Mouse (Mus musculus) liver, embryonic 14 days (tissue): ENCODE data around the gene Tbpl1. TPM values are rescaled to one million over a fixed set of nuclear protein-coding genes. Genes with fewer than 3 reads are reported as not detected.

Experiments used
- polyA plus RNA-seq: library from polyadenylated mRNA; depleted of rRNA; stranded (reverse); fragments of >200 nt; gene quantifications from 2 replicates; pipeline ENCODE4 v1.2.3, GENCODE M21; 2012; rRNA removed

The Tbpl1 gene
- 7.1 and 7.3 TPM in 2 replicates for polyA plus RNA-seq

DNA sequence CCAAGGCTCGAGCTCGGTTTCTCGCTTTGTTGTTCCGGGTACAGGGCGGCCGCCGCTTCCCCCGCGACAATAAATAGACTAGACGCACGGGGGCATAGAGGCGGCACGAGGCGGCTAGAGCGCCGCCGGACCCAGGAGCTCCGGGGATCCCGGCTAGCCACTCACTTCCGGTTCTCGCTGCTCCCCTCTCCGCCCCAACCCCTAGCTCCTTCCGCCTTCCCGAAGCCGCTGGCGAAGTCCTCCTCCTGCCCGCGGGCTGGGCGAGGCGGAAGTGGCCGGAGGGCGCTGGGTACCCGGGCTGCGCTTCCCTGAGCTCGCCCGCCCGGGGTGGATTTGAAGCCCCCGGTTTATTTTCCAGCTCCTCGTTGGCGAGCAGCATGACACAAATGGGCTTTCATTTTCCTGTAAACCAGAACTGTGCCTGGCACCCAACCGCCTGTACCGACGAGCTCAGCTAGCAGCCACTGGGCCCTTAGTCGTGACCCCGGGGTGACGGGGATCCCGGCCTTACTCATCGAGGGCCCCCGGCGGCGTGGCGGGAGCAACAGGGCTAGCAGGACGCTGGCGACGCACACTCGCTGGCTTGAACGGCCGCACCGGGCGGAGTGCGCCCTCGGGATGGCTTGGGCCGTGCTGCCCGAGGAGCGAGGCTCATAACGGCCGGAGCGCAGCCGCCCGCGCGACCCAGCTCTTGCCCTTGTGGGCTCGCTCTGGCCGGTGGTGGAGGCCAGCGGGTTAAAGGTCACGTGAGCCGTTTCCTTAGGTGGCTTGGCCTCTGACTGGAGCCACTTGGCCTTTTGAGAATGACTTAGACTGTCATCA, at the start of gene Tbpl1:
Gene Tbpl1, minus strand, starts transcription at position 667 of the 822 bp plus-strand sequence.

Other genes starting within 250 kb of the Tbpl1 start
- gene Slc2a12, start 86.9 kb downstream of the Tbpl1 start, polyA plus RNA-seq: 0.02 and 0.03 TPM in 2 replicates
- gene Tcf21, start 88.2 kb upstream of the Tbpl1 start, polyA plus RNA-seq: 3.4 and 4.5 TPM in 2 replicates